Mouse (Mus musculus) lung, postnatal 0 days (tissue): Measurements from ENCODE around the gene Hist1h4j.

Experiments
- CTCF ChIP-seq: IDR thresholded peaks from 2 replicates; pipeline ENCODE4 v1.5.1; 2016; ENCODE audit warnings: antibody characterized with exemption, mild to moderate bottlenecking
- EP300 ChIP-seq: IDR thresholded peaks from 2 replicates; pipeline ENCODE4 v1.6.1; 2016; ENCODE audit warnings: antibody characterized with exemption, mild to moderate bottlenecking, control low read depth

GRCm38 (mm10) chr13:21697811-21698210 lies 37.1 kb upstream of the Hist1h4j start, which contains the start of gene Olfr1359:
- TF ChIP-seq CTCF (no peak), EP300 (no peak)
